Mouse (Mus musculus): ENCODE measurements around the gene Cdcp1. TPM values are rescaled to one million over a fixed set of nuclear protein-coding genes. Genes with fewer than 3 reads are reported as not detected.

Gene Cdcp1
- polyA plus RNA-seq, 1 experiment from 2014 or later, result 1.2 TPM

- Histone ChIP-seq H3K9me3 (ENCODE audit: low read length) (no peaks in the 10 kb centered on the region), H3K27ac (ENCODE audit: low read depth) (no peak overlapping the region), H3K4me2 (ENCODE audit: low read depth, low read length) (no peak overlapping the region), H3K36me3 (replicated peaks; ENCODE audit: insufficient read depth, low read length) (peaks cover 47% of the 10 kb centered on the region), H3K27me3 (ENCODE audit: insufficient read depth, low read length) (no peaks in the 10 kb centered on the region), H3K9ac (replicated peaks) (no peak overlapping the region), H3K4me3 (ENCODE audit: low read depth, low read length) (no peak overlapping the region), H3K4me1 (ENCODE audit: insufficient read depth) (no peaks in the 10 kb centered on the region)
- no peak for DNase-seq
- no peak for TF ChIP-seq CTCF (IDR thresholded peaks at IDR 0.05; ENCODE audit: low read depth)
- TF ChIP-seq EP300 (IDR thresholded peaks at IDR 0.05; ENCODE audit: low read depth), result no peak
- 80% methylated on average over 7 of the region's 7 CpGs for WGBS (ENCODE audit: insufficient replicate concordance)
- ATAC-seq, result no peak
Observed at GRCm38 (mm10) chr9:123136953-123137682, 78.7 kb downstream of the Cdcp1 start.

GRCm38 (mm10) chr9:123132994-123133393 lies 82.8 kb downstream of the Cdcp1 start:
- H3K9ac ChIP-seq (replicated peaks), result no peak overlapping the region
- H3K27ac ChIP-seq (ENCODE audit: low read depth), result no peak overlapping the region
- WGBS (ENCODE audit: insufficient replicate concordance), result 85% methylated on average over 3 of the region's 3 CpGs
- no peak overlapping the region for H3K4me2 ChIP-seq (ENCODE audit: low read depth, low read length)
- H3K4me3 ChIP-seq (ENCODE audit: low read depth, low read length), result no peak overlapping the region
- DNase-seq (no peak), ATAC-seq (no peak)
- no peaks in the 10 kb centered on the region for H3K27me3 ChIP-seq (ENCODE audit: insufficient read depth, low read length)
- H3K36me3 ChIP-seq (replicated peaks; ENCODE audit: insufficient read depth, low read length), result peaks cover 67% of the 10 kb centered on the region
- H3K9me3 ChIP-seq (ENCODE audit: low read length), result no peaks in the 10 kb centered on the region
- TF ChIP-seq CTCF (IDR thresholded peaks at IDR 0.05; ENCODE audit: low read depth) (no peak), EP300 (IDR thresholded peaks at IDR 0.05; ENCODE audit: low read depth) (no peak)
- H3K4me1 ChIP-seq (ENCODE audit: insufficient read depth), result no peaks in the 10 kb centered on the region

- no peak for TF ChIP-seq CTCF (IDR thresholded peaks at IDR 0.05; ENCODE audit: low read depth)
- no peak for TF ChIP-seq EP300 (IDR thresholded peaks at IDR 0.05; ENCODE audit: low read depth)
- no peak overlapping the region for H3K4me3 ChIP-seq (ENCODE audit: low read depth, low read length)
- H3K9me3 ChIP-seq (ENCODE audit: low read length), result no peaks in the 10 kb centered on the region
- ATAC-seq, result no peak
- H3K4me1 ChIP-seq (ENCODE audit: insufficient read depth), result peaks cover 6% of the 10 kb centered on the region; the same call in 1 of the 2 replicates
- H3K4me2 ChIP-seq (ENCODE audit: low read depth, low read length), result no peak overlapping the region
- H3K27me3 ChIP-seq (ENCODE audit: insufficient read depth, low read length), result no peaks in the 10 kb centered on the region
- no peak for DNase-seq
- H3K9ac ChIP-seq (replicated peaks), result no peak overlapping the region
- WGBS (ENCODE audit: insufficient replicate concordance), result 87% methylated on average over 6 of the region's 6 CpGs
- H3K27ac ChIP-seq (ENCODE audit: low read depth), result no peak overlapping the region
- peaks cover 44% of the 10 kb centered on the region for H3K36me3 ChIP-seq (replicated peaks; ENCODE audit: insufficient read depth, low read length)
Observed at GRCm38 (mm10) chr9:123127663-123128062, 88.2 kb downstream of the Cdcp1 start.

GRCm38 (mm10) chr9:123124413-123124981 lies 91.3 kb downstream of the Cdcp1 start:
- Histone ChIP-seq H3K27me3 (ENCODE audit: insufficient read depth, low read length) (no peaks in the 10 kb centered on the region), H3K9ac (replicated peaks) (no peak overlapping the region), H3K9me3 (ENCODE audit: low read length) (no peaks in the 10 kb centered on the region), H3K4me3 (ENCODE audit: low read depth, low read length) (no peak overlapping the region), H3K4me1 (ENCODE audit: insufficient read depth) (peaks cover 6% of the 10 kb centered on the region; the same call in 1 of the 2 replicates), H3K27ac (ENCODE audit: low read depth) (0 out of 2 replicates have a peak overlapping the region, but pooled peaks have one; percentile 31), H3K4me2 (ENCODE audit: low read depth, low read length) (peak overlapping the region; percentile 14; the same call in 1 of the 2 replicates), H3K36me3 (replicated peaks; ENCODE audit: insufficient read depth, low read length) (peaks cover 50% of the 10 kb centered on the region)
- TF ChIP-seq EP300 (IDR thresholded peaks at IDR 0.05; ENCODE audit: low read depth), result no peak
- no peak for TF ChIP-seq CTCF (IDR thresholded peaks at IDR 0.05; ENCODE audit: low read depth)
- WGBS (ENCODE audit: insufficient replicate concordance), result 49% methylated on average over 2 of the region's 2 CpGs
- DNase-seq (no peak), ATAC-seq (no peak)

- DNase-seq (no peak), ATAC-seq (peak; percentile 83)
- H3K36me3 ChIP-seq (replicated peaks; ENCODE audit: insufficient read depth, low read length), result peaks cover 54% of the 10 kb centered on the region
- peaks cover 6% of the 10 kb centered on the region; the same call in 1 of the 2 replicates for H3K4me1 ChIP-seq (ENCODE audit: insufficient read depth)
- peak overlapping the region; percentile 14; the same call in 1 of the 2 replicates for H3K4me2 ChIP-seq (ENCODE audit: low read depth, low read length)
- no peaks in the 10 kb centered on the region for H3K27me3 ChIP-seq (ENCODE audit: insufficient read depth, low read length)
- H3K9me3 ChIP-seq (ENCODE audit: low read length), result no peaks in the 10 kb centered on the region
- no peak overlapping the region for H3K9ac ChIP-seq (replicated peaks)
- TF ChIP-seq EP300 (IDR thresholded peaks at IDR 0.05; ENCODE audit: low read depth) (no peak), CTCF (IDR thresholded peaks at IDR 0.05; ENCODE audit: low read depth) (peak; percentile 87)
- WGBS (ENCODE audit: insufficient replicate concordance), result 78% methylated on average over 6 of the region's 6 CpGs
- peak overlapping the region; percentile 31; the same call in 1 of the 2 replicates for H3K27ac ChIP-seq (ENCODE audit: low read depth)
- H3K4me3 ChIP-seq (ENCODE audit: low read depth, low read length), result no peak overlapping the region
Observed at GRCm38 (mm10) chr9:123123571-123124412, 92.0 kb downstream of the Cdcp1 start.

GRCm38 (mm10) chr9:123123017-123123416 lies 92.8 kb downstream of the Cdcp1 start:
- peaks cover 48% of the 10 kb centered on the region for H3K36me3 ChIP-seq (replicated peaks; ENCODE audit: insufficient read depth, low read length)
- 80% methylated on average over 3 of the region's 3 CpGs for WGBS (ENCODE audit: insufficient replicate concordance)

More at GRCm38 (mm10) chr9:123123017-123123416, 92.8 kb downstream of the Cdcp1 start:
- H3K9me3 ChIP-seq (ENCODE audit: low read length), result no peaks in the 10 kb centered on the region
- H3K27me3 ChIP-seq (ENCODE audit: insufficient read depth, low read length), result no peaks in the 10 kb centered on the region
- TF ChIP-seq EP300 (IDR thresholded peaks at IDR 0.05; ENCODE audit: low read depth), result no peak
- no peak for TF ChIP-seq CTCF (IDR thresholded peaks at IDR 0.05; ENCODE audit: low read depth)
- no peak overlapping the region for H3K9ac ChIP-seq (replicated peaks)
- H3K4me2 ChIP-seq (ENCODE audit: low read depth, low read length), result no peak overlapping the region
- no peak overlapping the region for H3K4me3 ChIP-seq (ENCODE audit: low read depth, low read length)
- ATAC-seq (no peak), DNase-seq (no peak)
- peaks cover 6% of the 10 kb centered on the region; the same call in 1 of the 2 replicates for H3K4me1 ChIP-seq (ENCODE audit: insufficient read depth)
- H3K27ac ChIP-seq (ENCODE audit: low read depth), result no peak overlapping the region

Other genes starting within 250 kb of the Cdcp1 start
- 13.7 and 14.8 TPM in 2 replicates for gene Tmem42, start 194.7 kb downstream of the Cdcp1 start, polyA plus RNA-seq (2015; fragmentation: Nextera tagmentation; extraction: Ambion mirVana)
- 0.13 and 0.15 TPM in 2 replicates for gene Tgm4, start 181.3 kb downstream of the Cdcp1 start, polyA plus RNA-seq (2015; fragmentation: Nextera tagmentation; extraction: Ambion mirVana)
- 17.8 and 19.1 TPM in 2 replicates for gene Zdhhc3, start 102.8 kb downstream of the Cdcp1 start, polyA plus RNA-seq (2015; fragmentation: Nextera tagmentation; extraction: Ambion mirVana)
- 48.8 and 52.1 TPM in 2 replicates for gene Exosc7, start 102.8 kb downstream of the Cdcp1 start, polyA plus RNA-seq (2015; fragmentation: Nextera tagmentation; extraction: Ambion mirVana)
- gene Clec3b, start 65.1 kb downstream of the Cdcp1 start, polyA plus RNA-seq (2015; fragmentation: Nextera tagmentation; extraction: Ambion mirVana), result 0.28 TPM in 1 of 2 replicates, not detected in the other
- 2.8 and 3.6 TPM in 2 replicates for gene Tmem158, start 44.7 kb upstream of the Cdcp1 start, polyA plus RNA-seq (2015; fragmentation: Nextera tagmentation; extraction: Ambion mirVana)
- gene Lars2, start 150.9 kb upstream of the Cdcp1 start, polyA plus RNA-seq (2015; fragmentation: Nextera tagmentation; extraction: Ambion mirVana), result 1,315 and 1,350 TPM in 2 replicates